Mouse (Mus musculus): ENCODE measurements around the gene Uchl1. TPM values are rescaled to one million over a fixed set of nuclear protein-coding genes. Genes with fewer than 3 reads are reported as not detected.

Gene Uchl1
- polyA plus RNA-seq, 1 experiment from 2014 or later = 18.3 TPM

DNA sequence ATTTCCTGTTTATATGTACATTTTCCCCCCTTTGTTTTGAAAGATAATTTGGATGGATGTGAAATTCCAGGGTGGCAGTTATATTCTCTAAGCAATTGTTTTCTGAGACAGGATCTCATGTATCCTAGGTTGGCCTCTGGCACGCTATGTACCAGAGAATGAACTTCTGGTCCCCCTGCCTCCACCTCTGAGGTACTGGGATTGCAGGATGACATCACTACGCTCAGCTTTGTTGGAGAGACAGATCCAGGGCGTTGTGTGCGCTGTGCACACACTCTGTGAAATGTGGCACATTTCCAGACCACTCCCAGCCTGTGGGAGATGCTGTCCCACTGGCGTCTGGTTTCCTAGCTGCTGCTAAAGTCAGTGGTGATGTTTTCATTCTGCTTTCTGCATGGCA, 21.7 kb upstream of the Uchl1 start:
- Histone ChIP-seq H3K4me2 (replicated peaks; ENCODE audit: low read depth, low read length) (no peak overlapping the region), H3K9ac (replicated peaks; ENCODE audit: low read depth) (no peak overlapping the region), H3K27ac (ENCODE audit: low read length) (0 out of 2 replicates have a peak overlapping the region, but pooled peaks have one; percentile 57), H3K27me3 (replicated peaks; ENCODE audit: insufficient read depth, low read length) (no peaks in the 10 kb centered on the region), H3K4me3 (ENCODE audit: low read depth, low read length) (no peak overlapping the region), H3K36me3 (ENCODE audit: insufficient read depth, low read length) (no peaks in the 10 kb centered on the region), H3K9me3 (ENCODE audit: low read length) (0 out of 2 replicates have a peak, but pooled peaks cover 3% of the 10 kb centered on the region), H3K4me1 (ENCODE audit: insufficient read depth, low read depth, low read length) (no peaks in the 10 kb centered on the region)
- DNase-seq (ENCODE audit: low spot score) (peak; percentile 91), ATAC-seq (peak; percentile 98)
- WGBS = 10% methylated on average over 5 of the region's 5 CpGs
- peak; percentile 98 for TF ChIP-seq EP300 (IDR thresholded peaks at IDR 0.05)
- TF ChIP-seq CTCF (IDR thresholded peaks at IDR 0.05) = peak; percentile 12; the same call in 1 of the 2 replicates

DNA sequence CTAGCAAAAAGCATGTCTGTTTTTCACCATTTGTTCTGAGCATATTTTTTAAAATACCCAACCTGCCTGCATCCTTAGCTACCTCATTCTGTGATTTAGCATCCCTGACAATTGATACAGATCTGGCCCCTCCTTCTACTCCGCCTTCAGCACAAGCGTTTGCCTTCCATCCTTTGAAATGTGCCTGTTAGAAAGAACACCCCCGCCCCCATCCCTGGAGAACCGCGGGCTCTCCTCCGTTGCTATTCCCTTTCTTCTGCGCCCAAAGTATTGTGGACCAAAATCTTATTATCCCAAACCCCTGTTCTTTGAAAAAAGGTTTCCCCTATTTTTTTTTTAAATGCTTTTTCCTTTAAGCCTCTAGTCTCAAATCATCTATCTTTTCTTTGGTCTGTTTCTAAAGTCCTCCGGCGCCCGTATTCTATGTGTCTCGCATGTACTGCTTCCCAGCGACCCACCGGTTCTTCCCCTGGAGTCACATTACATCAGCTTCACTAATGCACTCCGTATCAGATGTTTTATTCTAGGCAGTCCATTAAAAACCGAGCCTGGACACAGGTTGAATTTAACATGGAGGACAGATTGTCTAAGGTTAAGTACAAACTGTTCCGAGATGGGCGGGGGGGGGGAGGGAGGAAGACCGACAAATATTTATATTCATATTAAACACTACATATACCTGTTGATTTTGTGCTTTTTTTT, 551 bp upstream of the Uchl1 start:
- no peak for TF ChIP-seq CTCF (IDR thresholded peaks at IDR 0.05)
- TF ChIP-seq EP300 (IDR thresholded peaks at IDR 0.05) = no peak
- Histone ChIP-seq H3K27ac (ENCODE audit: low read length) (no peak overlapping the region), H3K27me3 (replicated peaks; ENCODE audit: insufficient read depth, low read length) (0 out of 2 replicates have a peak, but pooled peaks cover 16% of the 10 kb centered on the region), H3K36me3 (ENCODE audit: insufficient read depth, low read length) (no peaks in the 10 kb centered on the region), H3K9me3 (ENCODE audit: low read length) (no peaks in the 10 kb centered on the region), H3K4me3 (ENCODE audit: low read depth, low read length) (peak overlapping the region; percentile 34), H3K4me1 (ENCODE audit: insufficient read depth, low read depth, low read length) (peaks cover 9% of the 10 kb centered on the region), H3K9ac (replicated peaks; ENCODE audit: low read depth) (no peak overlapping the region), H3K4me2 (replicated peaks; ENCODE audit: low read depth, low read length) (peak overlapping the region; percentile 64)
- WGBS = 1% methylated on average over 18 of the region's 18 CpGs
- ATAC-seq (no peak), DNase-seq (ENCODE audit: low spot score) (no peak)

DNA sequence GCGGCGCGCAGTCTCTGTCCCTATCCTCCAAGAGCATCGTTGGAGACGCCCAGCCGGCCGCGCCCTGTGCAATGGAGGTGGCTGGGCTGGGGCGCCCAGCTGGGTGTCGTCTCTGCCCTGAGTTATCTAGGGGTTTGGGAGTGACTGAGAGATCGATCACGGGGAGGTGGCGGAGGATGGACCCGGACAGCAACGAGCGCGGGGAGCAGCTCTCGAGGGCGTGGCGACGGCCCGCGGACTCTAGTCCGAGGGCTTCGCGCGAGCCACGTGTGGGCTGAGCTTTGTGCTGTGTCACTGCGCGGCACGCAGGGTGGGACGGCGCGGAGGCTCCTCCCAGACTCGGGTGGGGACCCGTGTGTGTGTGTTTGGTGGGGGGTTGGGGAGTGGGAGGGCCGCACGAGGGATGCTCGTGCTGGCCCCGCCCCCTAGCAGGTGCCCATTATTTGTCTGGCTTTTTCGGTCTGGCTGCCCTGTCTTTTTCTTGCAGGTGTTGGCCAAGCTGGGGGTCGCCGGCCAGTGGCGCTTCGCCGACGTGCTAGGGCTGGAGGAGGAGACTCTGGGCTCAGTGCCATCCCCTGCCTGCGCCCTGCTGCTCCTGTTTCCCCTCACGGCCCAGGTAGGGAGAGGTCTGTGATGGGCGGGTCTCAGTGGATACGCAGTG, 696 bp downstream of the Uchl1 start:
- Histone ChIP-seq H3K9me3 (ENCODE audit: low read length) (no peaks in the 10 kb centered on the region), H3K27ac (ENCODE audit: low read length) (no peak overlapping the region), H3K27me3 (replicated peaks; ENCODE audit: insufficient read depth, low read length) (0 out of 2 replicates have a peak, but pooled peaks cover 16% of the 10 kb centered on the region), H3K4me3 (ENCODE audit: low read depth, low read length) (peak overlapping the region; percentile 34), H3K4me2 (replicated peaks; ENCODE audit: low read depth, low read length) (peak overlapping the region; percentile 64), H3K36me3 (ENCODE audit: insufficient read depth, low read length) (no peaks in the 10 kb centered on the region), H3K4me1 (ENCODE audit: insufficient read depth, low read depth, low read length) (peaks cover 9% of the 10 kb centered on the region), H3K9ac (replicated peaks; ENCODE audit: low read depth) (no peak overlapping the region)
- under 1% methylated on average over 49 of the region's 51 CpGs for WGBS
- TF ChIP-seq CTCF (IDR thresholded peaks at IDR 0.05) (no peak), EP300 (IDR thresholded peaks at IDR 0.05) (no peak)
- peak; percentile 48 for DNase-seq (ENCODE audit: low spot score)
- ATAC-seq = peak; percentile 88

GRCm38 (mm10) chr5:66677411-66678345, 1.8 kb downstream of the Uchl1 start:
- ATAC-seq (no peak), DNase-seq (ENCODE audit: low spot score) (no peak)
- Histone ChIP-seq H3K9me3 (ENCODE audit: low read length) (no peaks in the 10 kb centered on the region), H3K4me1 (ENCODE audit: insufficient read depth, low read depth, low read length) (peaks cover 9% of the 10 kb centered on the region), H3K4me2 (replicated peaks; ENCODE audit: low read depth, low read length) (no peak overlapping the region), H3K27me3 (replicated peaks; ENCODE audit: insufficient read depth, low read length) (0 out of 2 replicates have a peak, but pooled peaks cover 16% of the 10 kb centered on the region), H3K4me3 (ENCODE audit: low read depth, low read length) (no peak overlapping the region), H3K27ac (ENCODE audit: low read length) (no peak overlapping the region), H3K36me3 (ENCODE audit: insufficient read depth, low read length) (no peaks in the 10 kb centered on the region), H3K9ac (replicated peaks; ENCODE audit: low read depth) (no peak overlapping the region)
- TF ChIP-seq EP300 (IDR thresholded peaks at IDR 0.05) (no peak), CTCF (IDR thresholded peaks at IDR 0.05) (peak; percentile 39)
- WGBS = 79% methylated on average over 21 of the region's 21 CpGs

GRCm38 (mm10) chr5:66679222-66679621, 3.3 kb downstream of the Uchl1 start:
- DNase-seq (ENCODE audit: low spot score) (no peak), ATAC-seq (no peak)
- H3K27ac ChIP-seq (ENCODE audit: low read length) = no peak overlapping the region
- 0 out of 2 replicates have a peak, but pooled peaks cover 16% of the 10 kb centered on the region for H3K27me3 ChIP-seq (replicated peaks; ENCODE audit: insufficient read depth, low read length)
- H3K9me3 ChIP-seq (ENCODE audit: low read length) = no peaks in the 10 kb centered on the region
- no peaks in the 10 kb centered on the region for H3K36me3 ChIP-seq (ENCODE audit: insufficient read depth, low read length)
- no peak overlapping the region for H3K9ac ChIP-seq (replicated peaks; ENCODE audit: low read depth)
- peaks cover 9% of the 10 kb centered on the region for H3K4me1 ChIP-seq (ENCODE audit: insufficient read depth, low read depth, low read length)
- WGBS = 58% methylated on average over 10 of the region's 10 CpGs
- H3K4me3 ChIP-seq (ENCODE audit: low read depth, low read length) = no peak overlapping the region
- no peak for TF ChIP-seq CTCF (IDR thresholded peaks at IDR 0.05)
- no peak for TF ChIP-seq EP300 (IDR thresholded peaks at IDR 0.05)
- H3K4me2 ChIP-seq (replicated peaks; ENCODE audit: low read depth, low read length) = no peak overlapping the region

DNA sequence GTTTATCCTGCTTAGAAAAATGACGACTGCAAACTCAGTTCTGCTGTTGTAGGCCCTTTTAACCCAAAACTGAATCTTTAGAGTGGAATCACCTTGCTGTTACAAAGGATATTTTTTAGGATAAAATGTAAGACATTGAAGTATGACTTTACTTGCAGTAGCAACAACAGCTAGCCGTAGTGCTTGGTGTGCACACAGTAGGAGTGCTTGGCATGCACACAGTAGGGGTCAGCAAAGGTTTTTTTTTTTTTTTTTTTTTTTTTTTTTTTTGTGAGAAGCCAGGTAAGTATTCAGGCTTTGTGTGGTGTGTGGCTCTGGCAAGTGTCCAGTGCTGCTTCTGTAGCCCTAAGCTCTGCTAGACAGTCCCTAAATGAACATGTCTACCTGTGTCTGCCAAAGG, 10.0 kb downstream of the Uchl1 start:
- Histone ChIP-seq H3K9me3 (ENCODE audit: low read length) (no peaks in the 10 kb centered on the region), H3K4me1 (ENCODE audit: insufficient read depth, low read depth, low read length) (no peaks in the 10 kb centered on the region), H3K4me3 (ENCODE audit: low read depth, low read length) (no peak overlapping the region), H3K36me3 (ENCODE audit: insufficient read depth, low read length) (no peaks in the 10 kb centered on the region), H3K27ac (ENCODE audit: low read length) (no peak overlapping the region), H3K9ac (replicated peaks; ENCODE audit: low read depth) (no peak overlapping the region), H3K4me2 (replicated peaks; ENCODE audit: low read depth, low read length) (no peak overlapping the region), H3K27me3 (replicated peaks; ENCODE audit: insufficient read depth, low read length) (no peaks in the 10 kb centered on the region)
- WGBS = 71% methylated on average over 2 of the region's 2 CpGs
- DNase-seq (ENCODE audit: low spot score) (no peak), ATAC-seq (no peak)
- TF ChIP-seq EP300 (IDR thresholded peaks at IDR 0.05) (no peak), CTCF (IDR thresholded peaks at IDR 0.05) (no peak)

Measured in lung, postnatal 0 days (tissue).